Mouse (Mus musculus): ENCODE measurements around the gene Mrm3. TPM values are rescaled to one million over a fixed set of nuclear protein-coding genes. Genes with fewer than 3 reads are reported as not detected.

Mrm3 gene
- polyA plus RNA-seq, 1 experiment from 2014 or later, result 19.7 TPM

- peak overlapping the region; percentile 85 for H3K4me3 ChIP-seq
- peaks cover 21% of the 10 kb centered on the region for H3K4me1 ChIP-seq (replicated peaks)
- H3K36me3 ChIP-seq, result peaks cover 48% of the 10 kb centered on the region
- peak overlapping the region; percentile 95 for H3K9ac ChIP-seq
- peak overlapping the region; percentile 75 for H3K4me2 ChIP-seq
- 3% methylated on average over 33 of the region's 33 CpGs for WGBS
- ATAC-seq (ENCODE audit: low read depth), result peak; percentile 87
- peak overlapping the region; percentile 92 for H3K27ac ChIP-seq (replicated peaks)
- H3K9me3 ChIP-seq, result no peaks in the 10 kb centered on the region
- no peaks in the 10 kb centered on the region for H3K27me3 ChIP-seq
Measured at GRCm38 (mm10) chr11:76216681-76217389, 26.7 kb upstream of the Mrm3 start.

GRCm38 (mm10) chr11:76217390-76217800 is 26.1 kb upstream of the Mrm3 start, which contains the start of the genes Dbil5 and Gemin4:
Dbil5 (plus strand) TSS chr11:76217608.
Gemin4 (minus strand) TSS chr11:76217664.
- peak within 1 kb of the TSS; percentile 75 for H3K4me2 ChIP-seq
- whole genome bisulfite sequencing, result under 1% methylated on average over 35 of the region's 35 CpGs
- H3K9ac ChIP-seq, result peak within 1 kb of the TSS; percentile 95
- peak within 1 kb of the TSS; percentile 92 for H3K27ac ChIP-seq (replicated peaks)
- peak within 1 kb of the TSS; percentile 85 for H3K4me3 ChIP-seq
- peaks cover 21% of the 10 kb centered on the region for H3K4me1 ChIP-seq (replicated peaks)
- H3K9me3 ChIP-seq, result no peaks in the 10 kb centered on the region
- H3K27me3 ChIP-seq, result no peaks in the 10 kb centered on the region
- H3K36me3 ChIP-seq, result peaks cover 48% of the 10 kb centered on the region
- peak; percentile 99 for ATAC-seq (ENCODE audit: low read depth)

- no peaks in the 10 kb centered on the region for H3K9me3 ChIP-seq
- H3K4me2 ChIP-seq, result no peak overlapping the region
- 93% methylated on average over 5 of the region's 5 CpGs for WGBS
- no peak for ATAC-seq (ENCODE audit: low read depth)
- H3K27me3 ChIP-seq, result no peaks in the 10 kb centered on the region
- no peak overlapping the region for H3K27ac ChIP-seq (replicated peaks)
- H3K36me3 ChIP-seq, result peaks cover 65% of the 10 kb centered on the region
- no peak overlapping the region for H3K4me3 ChIP-seq
- no peaks in the 10 kb centered on the region for H3K4me1 ChIP-seq (replicated peaks)
- no peak overlapping the region for H3K9ac ChIP-seq
Measured at GRCm38 (mm10) chr11:76224631-76225030, 18.9 kb upstream of the Mrm3 start.

- Histone ChIP-seq H3K4me2 (no peak overlapping the region), H3K36me3 (peaks cover 60% of the 10 kb centered on the region), H3K4me1 (replicated peaks) (no peaks in the 10 kb centered on the region), H3K9ac (no peak overlapping the region), H3K4me3 (no peak overlapping the region), H3K27me3 (no peaks in the 10 kb centered on the region), H3K9me3 (no peaks in the 10 kb centered on the region), H3K27ac (replicated peaks) (no peak overlapping the region)
- no peak for ATAC-seq (ENCODE audit: low read depth)
Measured at GRCm38 (mm10) chr11:76225051-76225450, 18.5 kb upstream of the Mrm3 start.

GRCm38 (mm10) chr11:76236136-76236535 is 7.4 kb upstream of the Mrm3 start:
- 95% methylated on average over 3 of the region's 3 CpGs for WGBS
- Histone ChIP-seq H3K36me3 (peaks cover 77% of the 10 kb centered on the region), H3K4me2 (no peak overlapping the region), H3K27ac (replicated peaks) (no peak overlapping the region), H3K9me3 (no peaks in the 10 kb centered on the region), H3K9ac (no peak overlapping the region), H3K27me3 (no peaks in the 10 kb centered on the region), H3K4me1 (replicated peaks) (no peaks in the 10 kb centered on the region), H3K4me3 (no peak overlapping the region)
- no peak for ATAC-seq (ENCODE audit: low read depth)

GRCm38 (mm10) chr11:76239750-76240149 is 3.8 kb upstream of the Mrm3 start:
- Histone ChIP-seq H3K27me3 (no peaks in the 10 kb centered on the region), H3K4me1 (replicated peaks) (peaks cover 25% of the 10 kb centered on the region), H3K9ac (no peak overlapping the region), H3K27ac (replicated peaks) (no peak overlapping the region), H3K36me3 (peaks cover 47% of the 10 kb centered on the region), H3K4me2 (no peak overlapping the region), H3K4me3 (no peak overlapping the region), H3K9me3 (no peaks in the 10 kb centered on the region)
- WGBS, result 99% methylated on average over 2 of the region's 2 CpGs
- ATAC-seq (ENCODE audit: low read depth), result no peak

- WGBS, result 3% methylated on average over 34 of the region's 34 CpGs
- Histone ChIP-seq H3K9me3 (no peaks in the 10 kb centered on the region), H3K27ac (replicated peaks) (peak overlapping the region; percentile 86; the same call in 1 of the 2 replicates), H3K4me2 (peak overlapping the region; percentile 76), H3K36me3 (peaks cover 24% of the 10 kb centered on the region), H3K4me1 (replicated peaks) (peaks cover 33% of the 10 kb centered on the region), H3K4me3 (peak overlapping the region; percentile 72), H3K27me3 (no peaks in the 10 kb centered on the region), H3K9ac (peak overlapping the region; percentile 88)
- ATAC-seq (ENCODE audit: low read depth), result no peak
Measured at GRCm38 (mm10) chr11:76243811-76244546, 464 bp downstream of the Mrm3 start.

GRCm38 (mm10) chr11:76246439-76246838 is 2.9 kb downstream of the Mrm3 start:
- ATAC-seq (ENCODE audit: low read depth), result no peak

GRCm38 (mm10) chr11:76247239-76247638 is 3.7 kb downstream of the Mrm3 start:
- Histone ChIP-seq H3K27me3 (no peaks in the 10 kb centered on the region), H3K27ac (replicated peaks) (no peak overlapping the region), H3K4me3 (no peak overlapping the region), H3K4me2 (no peak overlapping the region), H3K9me3 (no peaks in the 10 kb centered on the region), H3K36me3 (peaks cover 31% of the 10 kb centered on the region), H3K4me1 (replicated peaks) (peaks cover 25% of the 10 kb centered on the region), H3K9ac (no peak overlapping the region)
- ATAC-seq (ENCODE audit: low read depth), result no peak
- 45% methylated on average over 2 of the region's 2 CpGs for whole genome bisulfite sequencing

More at GRCm38 (mm10) chr11:76246439-76246838, 2.9 kb downstream of the Mrm3 start:
- peaks cover 29% of the 10 kb centered on the region for H3K36me3 ChIP-seq
- no peaks in the 10 kb centered on the region for H3K27me3 ChIP-seq
- H3K4me3 ChIP-seq, result no peak overlapping the region
- no peak overlapping the region for H3K9ac ChIP-seq
- H3K9me3 ChIP-seq, result no peaks in the 10 kb centered on the region
- no peak overlapping the region for H3K4me2 ChIP-seq
- H3K4me1 ChIP-seq (replicated peaks), result peaks cover 33% of the 10 kb centered on the region
- no peak overlapping the region for H3K27ac ChIP-seq (replicated peaks)

GRCm38 (mm10) chr11:76252036-76252435 is 8.5 kb downstream of the Mrm3 start:
- H3K4me2 ChIP-seq, result no peak overlapping the region
- no peaks in the 10 kb centered on the region for H3K9me3 ChIP-seq
- 67% methylated on average over 3 of the region's 3 CpGs for WGBS
- no peaks in the 10 kb centered on the region for H3K27me3 ChIP-seq
- H3K9ac ChIP-seq, result no peak overlapping the region
- ATAC-seq (ENCODE audit: low read depth), result no peak
- no peak overlapping the region for H3K27ac ChIP-seq (replicated peaks)
- H3K4me1 ChIP-seq (replicated peaks), result peaks cover 32% of the 10 kb centered on the region
- H3K36me3 ChIP-seq, result peaks cover 36% of the 10 kb centered on the region
- no peak overlapping the region for H3K4me3 ChIP-seq

GRCm38 (mm10) chr11:76253145-76253917 is 9.8 kb downstream of the Mrm3 start:
- H3K27ac ChIP-seq (replicated peaks), result peak overlapping the region; percentile 72
- ATAC-seq (ENCODE audit: low read depth), result peak; percentile 87
- H3K4me1 ChIP-seq (replicated peaks), result peaks cover 33% of the 10 kb centered on the region
- no peaks in the 10 kb centered on the region for H3K27me3 ChIP-seq
- H3K4me2 ChIP-seq, result no peak overlapping the region
- no peak overlapping the region for H3K4me3 ChIP-seq
- peaks cover 46% of the 10 kb centered on the region for H3K36me3 ChIP-seq
- H3K9me3 ChIP-seq, result no peaks in the 10 kb centered on the region
- 38% methylated on average over 5 of the region's 5 CpGs for WGBS
- H3K9ac ChIP-seq, result 0 out of 2 replicates have a peak overlapping the region, but pooled peaks have one; percentile 35

- 51% methylated on average over 4 of the region's 4 CpGs for WGBS
Measured at GRCm38 (mm10) chr11:76253918-76254264, 10.4 kb downstream of the Mrm3 start.

More at GRCm38 (mm10) chr11:76253918-76254264, 10.4 kb downstream of the Mrm3 start:
- peaks cover 33% of the 10 kb centered on the region for H3K4me1 ChIP-seq (replicated peaks)
- peak; percentile 70 for ATAC-seq (ENCODE audit: low read depth)
- no peaks in the 10 kb centered on the region for H3K27me3 ChIP-seq
- H3K4me2 ChIP-seq, result no peak overlapping the region
- H3K9ac ChIP-seq, result 0 out of 2 replicates have a peak overlapping the region, but pooled peaks have one; percentile 35
- H3K4me3 ChIP-seq, result no peak overlapping the region
- H3K27ac ChIP-seq (replicated peaks), result peak overlapping the region; percentile 72
- no peaks in the 10 kb centered on the region for H3K9me3 ChIP-seq
- peaks cover 43% of the 10 kb centered on the region for H3K36me3 ChIP-seq
